Mouse (Mus musculus) midbrain, embryonic 14.5 days (tissue): ENCODE results near the gene Trpm4. TPM values are rescaled to one million over a fixed set of nuclear protein-coding genes. Genes with fewer than 3 reads are reported as not detected.
"Not testable (repeated sequence)": the region's sequence is repeated elsewhere in the genome, so short reads cannot be mapped to it uniquely, and the experiment has no call there.

ENCODE experiments used
- ATAC-seq: fragments of 200-750 bp; cut with Nextera tagmentation; 2 replicates; pipeline ENCODE4 v1.8.0; 2017; ENCODE audit warnings: moderate number of reproducible peaks, moderate library complexity; ENCODE audit not compliant: low FRiP score, low TSS enrichment
- DNase-seq: peaks from one replicate; pipeline ENCODE4 v3.0.0-alpha.2; 2015
- H3K27ac ChIP-seq: fragments of 300-500 bp; sonication (generic); replicated peaks from 2 replicates; pipeline ENCODE4 v1.5.1; 2014; ENCODE audit warnings: mild to moderate bottlenecking, low read depth, low read length, moderate library complexity
- H3K27me3 ChIP-seq: fragments of 300-500 bp; sonication (generic); 2 replicates; pipeline ENCODE4 v1.6.1; 2014; ENCODE audit warnings: low read length, control low read depth, mixed read lengths; ENCODE audit not compliant: control insufficient read depth, insufficient read depth
- H3K36me3 ChIP-seq: fragments of 300-500 bp; sonication (generic); 2 replicates; pipeline ENCODE4 v1.6.1; 2014; ENCODE audit warnings: low read length, control low read depth; ENCODE audit not compliant: control insufficient read depth, insufficient read depth
- H3K4me1 ChIP-seq: fragments of 300-500 bp; sonication (generic); 2 replicates; pipeline ENCODE4 v1.6.1; 2014; ENCODE audit warnings: mild to moderate bottlenecking, antibody characterized with exemption, low read length, control low read depth; ENCODE audit not compliant: control insufficient read depth, insufficient read depth
- H3K4me2 ChIP-seq: fragments of 300-500 bp; sonication (generic); 2 replicates; pipeline ENCODE4 v1.6.1; 2014; ENCODE audit warnings: mild to moderate bottlenecking, low read length, moderate library complexity
- H3K4me3 ChIP-seq: fragments of 300-500 bp; sonication (generic); replicated peaks from 2 replicates; pipeline ENCODE4 v1.5.1; 2014; ENCODE audit warnings: low read depth, low read length
- H3K9ac ChIP-seq: fragments of 300-500 bp; sonication (generic); replicated peaks from 2 replicates; pipeline ENCODE4 v1.6.1; 2014; ENCODE audit warnings: mild to moderate bottlenecking, low read length, moderate library complexity
- H3K9me3 ChIP-seq: fragments of 300-500 bp; sonication (generic); 2 replicates; pipeline ENCODE4 v1.6.1; 2016; ENCODE audit warnings: low read length, control low read depth, mixed read lengths; ENCODE audit not compliant: control insufficient read depth
- WGBS: fragments of 180-500 bp; shearing (Covaris S2); extraction: QIAGEN DNeasy Blood & Tissue Kit; methylation state at CpG from one replicate; pipeline ENCODE4 v1.1.7; 2014; 5-methylcytosine and 5-hydroxymethylcytosine counted together
- polyA plus RNA-seq: library from polyadenylated mRNA; unstranded; fragments of >200 nt; fragmentation: Nextera tagmentation; extraction: Ambion mirVana; gene quantifications from 2 replicates; pipeline ENCODE4 v1.2.1, GENCODE M21; 2014

Trpm4 gene
- polyA plus RNA-seq, 1 experiment from 2014 or later, result 8.4 TPM

DNA sequence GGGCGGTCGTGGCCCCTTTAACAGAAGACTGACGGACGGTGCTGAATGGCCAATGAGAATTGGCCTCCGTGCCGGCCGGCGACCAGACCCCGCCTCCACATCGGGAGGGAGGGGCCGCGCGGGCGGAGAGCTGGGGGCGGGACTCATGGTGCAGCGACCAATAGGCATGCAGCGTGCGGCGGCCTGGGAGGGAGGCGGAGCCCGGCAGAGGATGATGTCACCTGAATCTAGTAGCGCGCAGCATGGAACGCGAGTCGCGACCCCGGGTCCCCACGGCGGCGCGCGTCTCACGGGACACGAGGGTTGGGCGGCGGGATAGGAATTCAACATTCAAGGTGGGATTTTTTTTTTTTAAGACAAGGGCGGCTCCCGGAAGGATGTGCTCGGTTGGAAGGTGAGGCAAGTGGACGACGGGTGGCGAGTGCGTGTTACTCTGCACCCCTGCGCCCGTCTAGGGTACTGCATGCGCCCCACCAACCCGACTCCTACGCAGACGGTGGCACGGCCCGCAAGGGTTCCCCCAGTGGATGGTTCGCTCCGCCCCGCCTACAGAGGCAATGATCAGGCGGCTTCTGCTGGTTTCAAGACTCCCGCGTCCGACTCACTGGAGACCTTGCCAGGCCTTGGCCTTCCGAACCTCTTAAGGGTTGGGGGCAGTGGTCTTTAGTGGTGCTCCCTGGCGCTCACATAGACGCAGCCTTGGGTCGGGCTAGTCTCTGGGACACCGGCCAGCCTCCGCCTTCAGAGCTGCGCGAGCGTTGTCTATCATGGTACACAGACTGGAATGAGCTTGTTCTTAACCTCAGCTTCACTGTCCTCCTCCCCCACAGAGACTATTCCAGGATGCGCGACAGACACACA is 33.7 kb upstream of the Trpm4 start:
- Histone ChIP-seq H3K27me3 (peaks cover 16% of the 10 kb centered on the region), H3K4me1 (peaks cover 40% of the 10 kb centered on the region), H3K36me3 (peaks cover 3% of the 10 kb centered on the region; the same call in 1 of the 2 replicates), H3K9me3 (no peaks in the 10 kb centered on the region), H3K4me3 (peak overlapping the region; percentile 83), H3K27ac (peak overlapping the region; percentile 81), H3K9ac (peak overlapping the region; percentile 80), H3K4me2 (peak overlapping the region; percentile 89)
- DNase-seq, result peak; percentile 98
- under 1% methylated on average over 70 of the region's 70 CpGs for WGBS
- ATAC-seq, result peak; percentile 92

DNA sequence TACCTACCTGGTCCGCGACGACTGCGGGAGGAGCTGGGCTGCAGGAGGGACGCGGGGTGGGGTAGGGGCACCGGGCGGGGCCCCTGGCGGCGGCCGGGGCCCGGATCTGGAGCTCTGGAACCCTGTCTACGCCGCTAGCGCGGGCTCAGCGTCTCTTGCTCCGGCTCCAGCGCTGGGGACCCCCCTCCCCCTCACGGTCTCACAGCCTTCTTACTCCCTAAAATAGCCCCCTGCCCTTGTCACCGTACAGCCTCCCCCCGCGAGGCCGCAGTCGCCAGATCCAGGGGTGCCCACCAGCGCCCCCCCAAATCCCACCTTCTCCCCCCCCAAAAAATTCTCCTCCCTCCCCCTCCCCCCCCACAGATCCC is 33.1 kb upstream of the Trpm4 start, which contains the start of gene Ppfia3:
Gene Ppfia3, minus strand, starts transcription at position 368 of the 368 bp plus-strand sequence.
- Histone ChIP-seq H3K27me3 (peaks cover 16% of the 10 kb centered on the region), H3K4me2 (peak within 1 kb of the TSS; percentile 89), H3K9ac (peak within 1 kb of the TSS; percentile 80), H3K27ac (peak within 1 kb of the TSS; percentile 81), H3K4me3 (peak within 1 kb of the TSS; percentile 83), H3K4me1 (peaks cover 46% of the 10 kb centered on the region), H3K36me3 (no peaks in the 10 kb centered on the region), H3K9me3 (no peaks in the 10 kb centered on the region)
- DNase-seq, result peak; percentile 84
- peak; percentile 54; the same call in 1 of the 2 replicates for ATAC-seq
- WGBS, result 2% methylated on average over 23 of the region's 26 CpGs

DNA sequence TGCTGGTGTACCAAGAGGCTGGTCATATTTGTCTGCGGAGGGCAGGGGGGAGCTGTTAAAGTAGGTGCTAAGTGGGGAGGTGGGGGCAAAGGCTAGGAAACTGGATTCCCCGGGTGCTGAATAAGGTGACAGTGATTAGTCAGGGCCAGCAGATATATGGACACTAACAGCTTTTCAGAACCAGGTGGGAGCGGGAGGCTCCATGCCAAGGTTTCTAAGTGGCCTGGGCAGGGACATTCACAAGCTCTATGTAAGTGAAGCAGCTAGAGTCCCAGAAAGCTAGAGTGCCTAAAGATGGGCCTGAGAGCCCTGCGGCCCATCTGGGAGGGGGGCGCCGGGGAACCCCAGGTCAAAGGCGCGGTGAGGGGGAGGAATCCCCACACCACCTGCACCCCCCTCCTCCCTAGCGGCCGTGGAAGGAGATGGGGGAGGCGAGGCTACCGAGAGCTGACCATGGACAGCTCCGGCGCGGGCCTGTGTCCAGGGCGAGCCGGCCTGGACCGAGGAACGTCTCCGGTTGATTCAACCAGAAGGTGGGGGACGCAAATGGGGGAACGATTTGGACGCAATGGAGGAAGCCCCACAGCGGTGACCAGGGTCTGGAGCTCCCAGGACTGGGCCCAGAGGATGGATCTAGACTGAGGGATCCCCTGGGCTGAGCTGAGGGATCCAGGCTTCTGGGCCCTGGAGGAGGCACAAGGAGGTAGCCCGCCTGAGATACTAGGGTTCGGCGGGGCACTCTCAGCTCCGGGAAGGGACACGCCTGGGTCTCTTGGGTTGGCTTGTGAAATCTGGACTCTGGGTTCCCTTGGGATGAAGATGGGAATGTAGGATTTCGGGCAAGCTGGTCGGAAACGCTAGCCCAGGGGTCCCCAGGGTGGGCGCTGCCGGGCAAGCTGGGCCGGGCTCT is 32.4 kb upstream of the Trpm4 start:
- no peak for ATAC-seq
- H3K27ac ChIP-seq, result peak overlapping the region; percentile 81
- DNase-seq, result peak; percentile 67
- H3K27me3 ChIP-seq, result peaks cover 16% of the 10 kb centered on the region
- H3K36me3 ChIP-seq, result no peaks in the 10 kb centered on the region
- peak overlapping the region; percentile 80 for H3K9ac ChIP-seq
- peak overlapping the region; percentile 83 for H3K4me3 ChIP-seq
- H3K4me1 ChIP-seq, result peaks cover 52% of the 10 kb centered on the region
- no peaks in the 10 kb centered on the region for H3K9me3 ChIP-seq
- WGBS, result 3% methylated on average over 35 of the region's 35 CpGs
- peak overlapping the region; percentile 89 for H3K4me2 ChIP-seq

DNA sequence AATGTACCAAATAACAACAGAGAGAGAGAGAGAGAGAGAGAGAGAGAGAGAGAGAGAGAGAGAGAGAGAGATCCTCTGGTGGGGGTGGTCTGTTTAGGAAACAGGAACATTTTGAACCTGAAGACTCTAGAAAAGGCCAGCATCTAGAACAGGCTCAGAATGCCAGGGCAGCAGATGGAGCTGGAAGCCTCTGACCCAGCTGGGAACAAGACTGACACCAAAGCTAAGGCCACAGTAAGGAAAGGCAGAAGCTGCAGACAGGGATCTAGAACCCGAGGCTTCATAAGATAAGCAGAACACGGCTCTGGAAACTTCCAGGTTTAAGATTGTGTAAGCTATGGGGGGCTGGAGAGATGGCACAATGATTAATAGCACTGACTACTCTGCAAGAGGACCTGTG is 30.4 kb upstream of the Trpm4 start:
- WGBS, result 89% methylated on average over 2 of the region's 2 CpGs
- no peak overlapping the region for H3K27ac ChIP-seq
- no peak overlapping the region for H3K4me3 ChIP-seq
- no peak overlapping the region for H3K9ac ChIP-seq
- H3K27me3 ChIP-seq, result peaks cover 5% of the 10 kb centered on the region
- H3K36me3 ChIP-seq, result peaks cover 7% of the 10 kb centered on the region; the same call in 1 of the 2 replicates
- DNase-seq (no peak), ATAC-seq (no peak)
- H3K9me3 ChIP-seq, result no peaks in the 10 kb centered on the region
- H3K4me1 ChIP-seq, result peaks cover 41% of the 10 kb centered on the region
- H3K4me2 ChIP-seq, result no peak overlapping the region

DNA sequence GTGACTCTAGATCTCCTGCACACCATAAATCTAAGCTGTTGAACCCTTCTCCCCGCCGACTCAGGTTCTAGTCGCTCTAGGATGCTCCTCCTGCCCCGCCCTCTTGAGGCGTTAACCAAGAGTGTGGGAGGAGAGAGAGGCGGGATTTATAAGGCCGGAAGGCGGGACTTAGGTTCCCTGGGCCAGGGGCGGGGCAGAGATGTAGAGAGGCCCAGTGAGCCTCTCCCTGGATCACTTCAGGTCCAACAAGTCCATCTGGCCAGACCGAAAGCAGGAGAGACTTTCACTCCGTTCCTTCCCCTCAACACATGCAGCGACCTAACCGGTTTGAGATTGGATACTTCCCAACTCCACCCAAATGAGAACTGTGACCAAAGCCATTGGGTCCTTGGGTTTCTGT is 29.2 kb upstream of the Trpm4 start:
- Histone ChIP-seq H3K36me3 (peaks cover 16% of the 10 kb centered on the region), H3K4me3 (no peak overlapping the region; the same call in 1 of the 2 replicates), H3K4me2 (0 out of 2 replicates have a peak overlapping the region, but pooled peaks have one; percentile 87), H3K27me3 (no peaks in the 10 kb centered on the region), H3K9me3 (no peaks in the 10 kb centered on the region), H3K27ac (no peak overlapping the region), H3K4me1 (peaks cover 35% of the 10 kb centered on the region), H3K9ac (no peak overlapping the region)
- peak; percentile 61 for DNase-seq
- no peak for ATAC-seq
- 6% methylated on average over 13 of the region's 13 CpGs for WGBS

DNA sequence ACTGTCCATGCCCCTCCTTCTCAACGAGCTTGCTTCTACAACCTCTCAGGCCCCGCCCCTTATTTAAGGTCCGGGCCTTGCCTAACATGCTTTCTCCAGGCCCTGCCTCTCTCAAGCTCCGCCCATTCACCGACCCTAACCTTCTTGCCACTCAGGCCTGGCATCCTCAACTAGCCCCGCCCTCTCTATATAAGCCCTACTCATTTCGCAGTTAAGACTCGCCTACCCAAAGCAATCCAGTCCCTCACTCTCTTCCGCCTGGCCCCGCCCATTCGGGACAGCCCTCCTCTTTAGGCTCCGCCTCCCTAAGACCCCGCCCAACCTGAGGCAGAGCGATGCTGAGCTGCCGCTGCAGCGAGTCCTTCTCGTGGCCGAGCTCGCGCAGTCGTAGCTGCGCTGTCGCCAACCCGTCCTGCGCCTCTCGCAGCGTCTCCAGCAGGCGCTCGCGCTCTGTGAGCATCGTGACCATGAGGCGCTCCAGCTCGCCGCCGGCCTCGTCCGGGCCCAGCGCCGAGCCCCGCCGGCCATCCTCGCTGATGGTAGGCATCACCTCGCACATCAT is 27.7 kb upstream of the Trpm4 start:
- Histone ChIP-seq H3K9ac (peak overlapping the region; percentile 61), H3K36me3 (peaks cover 31% of the 10 kb centered on the region), H3K9me3 (no peaks in the 10 kb centered on the region), H3K4me3 (peak overlapping the region; percentile 44), H3K4me2 (peak overlapping the region; percentile 87), H3K4me1 (peaks cover 33% of the 10 kb centered on the region), H3K27ac (peak overlapping the region; percentile 77), H3K27me3 (no peaks in the 10 kb centered on the region)
- under 1% methylated on average over 43 of the region's 43 CpGs for WGBS
- ATAC-seq (peak; percentile 87), DNase-seq (peak; percentile 93)

DNA sequence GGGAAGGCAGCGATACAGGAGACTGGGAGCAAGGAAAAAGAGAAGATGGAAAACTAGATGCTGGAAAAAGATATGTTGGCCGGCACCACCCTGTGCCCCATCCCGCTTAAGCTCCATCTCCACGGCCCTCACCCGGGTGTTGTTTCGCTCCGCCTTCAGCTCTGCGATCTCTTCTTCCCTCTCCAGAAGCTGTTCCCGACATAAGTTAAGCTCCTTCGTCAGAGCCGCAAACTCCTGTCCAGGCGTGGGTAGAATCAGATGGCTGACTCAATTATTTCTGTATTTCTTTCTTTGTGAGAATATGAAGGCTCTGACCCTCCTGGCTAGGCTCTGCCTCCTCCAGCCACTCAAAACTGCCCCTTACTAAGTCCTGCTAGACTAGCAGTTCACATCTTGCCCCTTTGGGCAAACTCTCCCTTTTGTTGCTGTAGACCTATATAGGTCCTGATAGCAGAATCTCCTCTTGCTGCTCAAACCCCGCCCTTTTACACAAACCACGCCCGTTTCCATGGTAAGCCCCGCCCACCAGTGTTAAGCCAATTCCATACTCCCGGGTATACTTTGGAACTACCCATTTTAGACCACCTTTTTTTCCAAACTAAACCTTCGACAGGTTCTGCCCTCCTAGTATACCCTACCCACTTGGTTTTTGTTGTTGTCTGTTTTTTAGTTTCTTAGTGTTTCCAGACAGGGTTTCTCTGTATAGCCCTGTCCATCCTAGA is 27.0 kb upstream of the Trpm4 start:
- no peak overlapping the region for H3K27ac ChIP-seq
- no peaks in the 10 kb centered on the region for H3K27me3 ChIP-seq
- H3K4me1 ChIP-seq, result peaks cover 29% of the 10 kb centered on the region
- H3K4me3 ChIP-seq, result no peak overlapping the region; the same call in 1 of the 2 replicates
- H3K9me3 ChIP-seq, result no peaks in the 10 kb centered on the region
- DNase-seq (no peak), ATAC-seq (peak; percentile 12; the same call in 1 of the 2 replicates)
- no peak overlapping the region for H3K9ac ChIP-seq
- 56% methylated on average over 18 of the region's 18 CpGs for WGBS
- peaks cover 39% of the 10 kb centered on the region for H3K36me3 ChIP-seq
- H3K4me2 ChIP-seq, result peak overlapping the region; percentile 87

DNA sequence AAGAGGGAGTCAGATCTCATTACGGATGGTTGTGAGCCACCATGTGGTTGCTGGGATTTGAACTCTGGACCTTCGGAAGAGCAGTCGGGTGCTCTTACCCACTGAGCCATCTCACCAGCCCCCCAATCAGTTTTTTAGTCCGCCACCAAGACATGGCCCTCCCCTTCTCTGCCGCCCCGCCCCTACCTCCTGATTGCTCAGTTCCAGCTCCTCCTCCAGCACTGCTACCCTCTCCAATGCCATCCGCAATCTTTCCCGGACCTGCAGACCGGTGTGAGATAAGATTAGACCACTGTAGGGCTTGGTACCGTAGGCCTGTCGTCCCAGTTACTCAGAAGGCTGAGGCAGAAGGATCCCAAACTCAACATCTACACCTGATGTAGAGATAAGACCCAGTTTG is 25.5 kb upstream of the Trpm4 start:
- WGBS, result 77% methylated on average over 9 of the region's 11 CpGs

More for the DNA sequence above, 25.5 kb upstream of the Trpm4 start:
- not testable (repeated sequence) for H3K4me2 ChIP-seq, DNase-seq, H3K4me3 ChIP-seq, H3K9ac ChIP-seq, ATAC-seq, H3K9me3 ChIP-seq, H3K27ac ChIP-seq, H3K27me3 ChIP-seq
- H3K4me1 ChIP-seq, result peaks cover 19% of the 10 kb centered on the region
- H3K36me3 ChIP-seq, result peaks cover 50% of the 10 kb centered on the region
